Mouse (Mus musculus) bone marrow, adult 2 months (tissue): ENCODE data around the gene Zdhhc6.

ENCODE experiments used
- CTCF ChIP-seq: fragments of 200-500 bp; IDR thresholded peaks from 2 replicates; pipeline ENCODE4 v1.5.1; 2011; ENCODE audit warnings: low read length, control low read depth; ENCODE audit not compliant: control insufficient read depth, insufficient read depth
- POLR2A ChIP-seq: fragments of 200-500 bp; IDR thresholded peaks from 2 replicates; pipeline ENCODE4 v1.6.1; 2011; ENCODE audit warnings: low read depth, mild to moderate bottlenecking, control low read depth, low read length, borderline replicate concordance; ENCODE audit not compliant: control insufficient read depth

DNA sequence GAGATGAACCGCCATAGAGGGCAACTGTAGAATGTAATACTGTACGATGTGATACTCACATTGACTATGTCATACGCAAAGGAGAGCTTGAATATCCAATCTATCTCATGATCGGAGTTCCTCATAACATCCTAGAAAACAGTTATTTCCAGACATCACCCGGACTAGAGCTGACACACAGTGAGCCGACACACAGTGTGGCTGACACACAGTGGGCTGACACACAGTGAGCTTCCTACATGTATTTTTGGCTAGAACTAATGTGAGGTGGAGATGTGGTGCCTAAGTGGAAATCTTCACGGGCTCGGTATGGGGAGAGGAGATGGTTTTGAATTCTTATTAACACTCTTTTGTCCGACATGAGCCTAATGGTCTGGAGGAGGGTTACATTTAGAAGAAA, 93.6 kb downstream of the Zdhhc6 start:
- no peak for TF ChIP-seq CTCF
- TF ChIP-seq POLR2A, result no peak
